32 mouse cellular contexts compared by ENCODE assay signal in the genomic region with DNA sequence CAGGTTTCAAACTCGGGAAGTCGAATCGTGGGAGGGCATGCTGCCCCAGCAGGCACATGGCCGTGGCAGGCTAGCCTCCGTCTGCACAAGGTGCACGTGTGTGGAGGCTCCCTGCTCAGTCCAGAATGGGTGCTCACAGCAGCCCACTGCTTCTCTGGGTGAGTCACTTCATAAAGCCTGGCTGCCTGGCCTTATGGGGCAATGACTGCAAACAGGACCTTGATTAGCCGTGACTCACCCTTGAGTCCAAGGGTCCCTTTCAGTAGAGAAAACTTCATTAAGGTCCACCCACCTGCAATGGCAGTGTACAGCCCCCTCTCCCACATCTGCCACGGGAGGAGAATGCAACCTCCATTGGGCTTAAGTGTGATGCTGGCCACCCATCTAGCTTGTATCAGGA. TPM values are rescaled to one million over a fixed set of nuclear protein-coding genes. Genes with fewer than 3 reads are reported as not detected.
DNase-seq lines count a peak whose midpoint lies in the region; ATAC-seq and TF ChIP-seq lines count a peak whose summit lies in the region.
"Had no signal": no experiment of that assay in that cellular context is flagged by ENCODE, and none has a peak within 500 bp of the region (broad histone marks: within the 10 kb centered on the region; RNA-seq: fewer than 3 reads in every experiment).

No protein-coding gene starts in this region.

- no peak overlapping the region for H3K4me3 ChIP-seq in liver, embryonic 15.5 days (replicated peaks)
- no peak overlapping the region for H3K4me3 ChIP-seq in intestine, embryonic 15.5 days (replicated peaks)
- no peak overlapping the region for H3K4me3 ChIP-seq in stomach, embryonic 16.5 days (replicated peaks; ENCODE audit: low read length)
- no peak overlapping the region for H3K4me3 ChIP-seq in hindbrain, postnatal 0 days (ENCODE audit: low read length)
- H3K4me3 ChIP-seq: embryonic facial prominence, embryonic 10.5 days; forebrain, embryonic 15.5 days; heart, embryonic 12.5 days; hindbrain, embryonic 10.5 days; kidney, embryonic 15.5 days; midbrain, embryonic 15.5 days; neural tube, embryonic 12.5 days had no signal

- H3K36me3 ChIP-seq in liver, embryonic 15.5 days (replicated peaks): no peaks in the 10 kb centered on the region
- no peaks in the 10 kb centered on the region; the same call in 1 of the 2 replicates for H3K36me3 ChIP-seq in intestine, embryonic 15.5 days
- no peaks in the 10 kb centered on the region for H3K36me3 ChIP-seq in stomach, embryonic 16.5 days (ENCODE audit: control insufficient read depth, insufficient read depth, low read length)
- H3K36me3 ChIP-seq in hindbrain, postnatal 0 days (ENCODE audit: insufficient read depth, low read length): no peaks in the 10 kb centered on the region
- H3K36me3 ChIP-seq: kidney, embryonic 15.5 days had no signal

- peak; percentile 40; the same call in 1 of the 2 replicates for ATAC-seq in liver, embryonic 15.5 days (ENCODE audit: insufficient read depth)
- peak; percentile 88 for ATAC-seq in intestine, embryonic 15.5 days
- ATAC-seq in stomach, embryonic 16.5 days (ENCODE audit: insufficient read depth, low FRiP score): peak; percentile 80
- ATAC-seq in hindbrain, postnatal 0 days: no peak
- ATAC-seq: forebrain, embryonic 15.5 days; midbrain, embryonic 15.5 days had no signal

- H3K4me2 ChIP-seq in liver, embryonic 15.5 days: no peak overlapping the region
- H3K4me2 ChIP-seq in intestine, embryonic 15.5 days (replicated peaks): peak overlapping the region; percentile 11
- no peak overlapping the region for H3K4me2 ChIP-seq in stomach, embryonic 16.5 days (ENCODE audit: low read depth, low read length)
- no peak overlapping the region for H3K4me2 ChIP-seq in hindbrain, postnatal 0 days (ENCODE audit: low read depth, low read length)
- H3K4me2 ChIP-seq: forebrain, embryonic 15.5 days; heart, embryonic 12.5 days; kidney, embryonic 15.5 days; midbrain, embryonic 15.5 days; neural tube, embryonic 12.5 days had no signal

- 49% methylated on average over 8 of the region's 8 CpGs for WGBS in liver, embryonic 15.5 days (ENCODE audit: insufficient replicate concordance)
- 45% methylated on average over 8 of the region's 8 CpGs for WGBS in intestine, embryonic 15.5 days
- WGBS in stomach, embryonic 16.5 days: 66% methylated on average over 8 of the region's 8 CpGs
- 82% methylated on average over 8 of the region's 8 CpGs for WGBS in hindbrain, postnatal 0 days

- no peak overlapping the region for H3K27ac ChIP-seq in liver, embryonic 15.5 days (replicated peaks)
- peak overlapping the region; percentile 23 for H3K27ac ChIP-seq in intestine, embryonic 15.5 days
- no peak overlapping the region; the same call in 1 of the 2 replicates for H3K27ac ChIP-seq in stomach, embryonic 16.5 days (ENCODE audit: low read length)
- H3K27ac ChIP-seq in hindbrain, postnatal 0 days: no peak overlapping the region
- H3K27ac ChIP-seq: embryonic facial prominence, embryonic 10.5 days; forebrain, embryonic 15.5 days; hindbrain, embryonic 10.5 days; kidney, embryonic 15.5 days; midbrain, embryonic 15.5 days; neural tube, embryonic 12.5 days had no signal

- peaks cover 17% of the 10 kb centered on the region; the same call in 1 of the 2 replicates for H3K4me1 ChIP-seq in liver, embryonic 15.5 days (replicated peaks)
- H3K4me1 ChIP-seq in intestine, embryonic 15.5 days (replicated peaks): peaks cover 10% of the 10 kb centered on the region
- peaks cover 5% of the 10 kb centered on the region for H3K4me1 ChIP-seq in stomach, embryonic 16.5 days (ENCODE audit: control insufficient read depth, insufficient read depth, low read length)
- H3K4me1 ChIP-seq in hindbrain, postnatal 0 days (ENCODE audit: insufficient read depth, low read length): no peaks in the 10 kb centered on the region
- H3K4me1 ChIP-seq: forebrain, embryonic 15.5 days; midbrain, embryonic 15.5 days; neural tube, embryonic 12.5 days had no signal

- no peak overlapping the region for H3K9ac ChIP-seq in liver, embryonic 15.5 days
- no peak overlapping the region for H3K9ac ChIP-seq in intestine, embryonic 15.5 days
- no peak overlapping the region for H3K9ac ChIP-seq in stomach, embryonic 16.5 days (ENCODE audit: low read length)
- no peak overlapping the region for H3K9ac ChIP-seq in hindbrain, postnatal 0 days (replicated peaks; ENCODE audit: low read length)
- H3K9ac ChIP-seq: forebrain, embryonic 15.5 days; heart, embryonic 12.5 days; kidney, embryonic 15.5 days; midbrain, embryonic 15.5 days; neural tube, embryonic 12.5 days had no signal

- H3K9me3 ChIP-seq in liver, embryonic 15.5 days (replicated peaks): no peaks in the 10 kb centered on the region; the same call in 1 of the 2 replicates
- no peaks in the 10 kb centered on the region for H3K9me3 ChIP-seq in intestine, embryonic 15.5 days
- no peaks in the 10 kb centered on the region for H3K9me3 ChIP-seq in stomach, embryonic 16.5 days (replicated peaks; ENCODE audit: control insufficient read depth, low read length)
- H3K9me3 ChIP-seq in hindbrain, postnatal 0 days (ENCODE audit: low read length): no peaks in the 10 kb centered on the region
- H3K9me3 ChIP-seq: embryonic facial prominence, embryonic 10.5 days; forebrain, embryonic 15.5 days; heart, embryonic 12.5 days; hindbrain, embryonic 10.5 days; kidney, embryonic 15.5 days; midbrain, embryonic 15.5 days; neural tube, embryonic 12.5 days had no signal

- H3K27me3 ChIP-seq in liver, embryonic 15.5 days: no peaks in the 10 kb centered on the region
- H3K27me3 ChIP-seq in intestine, embryonic 15.5 days (replicated peaks): no peaks in the 10 kb centered on the region
- no peaks in the 10 kb centered on the region for H3K27me3 ChIP-seq in stomach, embryonic 16.5 days (ENCODE audit: control insufficient read depth, insufficient read depth, low read length)
- H3K27me3 ChIP-seq in hindbrain, postnatal 0 days (ENCODE audit: insufficient read depth, low read length): no peaks in the 10 kb centered on the region
- H3K27me3 ChIP-seq: kidney, embryonic 15.5 days; midbrain, embryonic 15.5 days had no signal

- DNase-seq in liver: no peak
- peak; percentile 57 for DNase-seq in adrenal gland, postnatal 10 days
- no peak for DNase-seq in kidney, adult 8-10 months
- no peak for DNase-seq in hindbrain, postnatal 0 days (ENCODE audit: low spot score)
- no peak for DNase-seq in spleen, adult 18-20 months
- DNase-seq: cerebellum, postnatal 10 days; gastrocnemius, postnatal 14 days; heart, adult 18-20 months; heart, postnatal 10 days; layer of hippocampus, adult 9-11 months; left cerebral cortex, postnatal 4 days; lung, postnatal 4 days; right cerebral cortex, postnatal 14 days; thymus, adult 2 months had no signal

- TF ChIP-seq CTCF in hindbrain, postnatal 0 days (IDR thresholded peaks at IDR 0.05; ENCODE audit: low read depth): no peak

RNA-seq across cellular contexts. Expression of a gene that starts 3.4 kb away (rescaled TPM):
- polyA plus RNA-seq in liver, embryonic 15.5 days (2015; fragmentation: Nextera tagmentation; extraction: Ambion mirVana): 0.46 and 0.76 TPM in 2 replicates
- total RNA-seq in adrenal gland, postnatal 10 days (2021): not detected
- polyA plus RNA-seq in intestine, embryonic 15.5 days (2015; fragmentation: Nextera tagmentation; extraction: Ambion mirVana): 14.3 and 17.6 TPM in 2 replicates
- polyA plus RNA-seq in stomach, embryonic 16.5 days (2015; fragmentation: Nextera tagmentation; extraction: Ambion mirVana): 2.3 and 3.5 TPM in 2 replicates
- 0.21 TPM in 1 of 2 replicates, not detected in the other for total RNA-seq in hindbrain, postnatal 0 days (2014; rRNA removed)
- 0.65 and 1.5 TPM in 2 replicates for polyA plus RNA-seq in hindbrain, postnatal 0 days (2015; fragmentation: Nextera tagmentation; extraction: Ambion mirVana)
- total RNA-seq: ES-E14; gastrocnemius, postnatal 14 days; heart, adult 18-20 months; heart, postnatal 10 days; left cerebral cortex, adult 18-20 months; left cerebral cortex, postnatal 4 days; liver, adult 2 months; megakaryocyte-erythroid progenitor cell, adult 5-6 weeks had no signal
- polyA plus RNA-seq: cortical plate, adult 2 months; embryonic facial prominence, embryonic 10.5 days; heart, embryonic 12.5 days; liver, adult 2 months had no signal

RNA-seq across cellular contexts. Expression of a gene that starts 6.4 kb away (rescaled TPM):
- 0.47 and 0.55 TPM in 2 replicates for polyA plus RNA-seq in liver, embryonic 15.5 days (2015; fragmentation: Nextera tagmentation; extraction: Ambion mirVana)
- total RNA-seq in adrenal gland, postnatal 10 days (2021): 10 to 100 TPM in 1 of 2 experiments, 1 to 10 TPM in 1; 9.8 to 11.1 TPM
- polyA plus RNA-seq in intestine, embryonic 15.5 days (2015; fragmentation: Nextera tagmentation; extraction: Ambion mirVana): 1.9 TPM in 2 replicates
- 13.4 and 19.2 TPM in 2 replicates for polyA plus RNA-seq in stomach, embryonic 16.5 days (2015; fragmentation: Nextera tagmentation; extraction: Ambion mirVana)
- 0.21 TPM in 1 of 2 replicates, not detected in the other for total RNA-seq in hindbrain, postnatal 0 days (2014; rRNA removed)
- 0.72 and 1.8 TPM in 2 replicates for polyA plus RNA-seq in hindbrain, postnatal 0 days (2015; fragmentation: Nextera tagmentation; extraction: Ambion mirVana)
- total RNA-seq: ES-E14; left cerebral cortex, adult 18-20 months; liver, adult 2 months; megakaryocyte-erythroid progenitor cell, adult 5-6 weeks had no signal
- polyA plus RNA-seq: embryonic facial prominence, embryonic 10.5 days; forebrain, embryonic 15.5 days; heart, embryonic 12.5 days; hindbrain, embryonic 10.5 days; liver, adult 2 months; neural tube, embryonic 12.5 days had no signal

RNA-seq across cellular contexts. Expression of a gene that starts 27.1 kb away (rescaled TPM):
- not detected in 2 replicates for polyA plus RNA-seq in liver, embryonic 15.5 days (2015; fragmentation: Nextera tagmentation; extraction: Ambion mirVana)
- 1 to 10 TPM; 3.5 to 4.0 TPM for total RNA-seq in adrenal gland, postnatal 10 days (2021)
- not detected in 2 replicates for polyA plus RNA-seq in intestine, embryonic 15.5 days (2015; fragmentation: Nextera tagmentation; extraction: Ambion mirVana)
- 0.50 and 0.53 TPM in 2 replicates for polyA plus RNA-seq in stomach, embryonic 16.5 days (2015; fragmentation: Nextera tagmentation; extraction: Ambion mirVana)
- total RNA-seq in hindbrain, postnatal 0 days (2014; rRNA removed): not detected in 2 replicates
- not detected in 2 replicates for polyA plus RNA-seq in hindbrain, postnatal 0 days (2015; fragmentation: Nextera tagmentation; extraction: Ambion mirVana)
- total RNA-seq: ES-E14; left cerebral cortex, adult 18-20 months; liver, adult 2 months; megakaryocyte-erythroid progenitor cell, adult 5-6 weeks had no signal
- polyA plus RNA-seq: cortical plate, adult 2 months; embryonic facial prominence, embryonic 10.5 days; forebrain, embryonic 15.5 days; heart, embryonic 12.5 days; hindbrain, embryonic 10.5 days; large intestine, adult 2 months; liver, adult 2 months; midbrain, embryonic 15.5 days; neural tube, embryonic 12.5 days; stomach, embryonic 14.5 days had no signal

RNA-seq across cellular contexts. Expression of a gene that starts 54.0 kb away (rescaled TPM):
- not detected in 2 replicates for polyA plus RNA-seq in liver, embryonic 15.5 days (2015; fragmentation: Nextera tagmentation; extraction: Ambion mirVana)
- not detected for total RNA-seq in adrenal gland, postnatal 10 days (2021)
- polyA plus RNA-seq in intestine, embryonic 15.5 days (2015; fragmentation: Nextera tagmentation; extraction: Ambion mirVana): not detected in 2 replicates
- polyA plus RNA-seq in stomach, embryonic 16.5 days (2015; fragmentation: Nextera tagmentation; extraction: Ambion mirVana): not detected in 2 replicates
- total RNA-seq in hindbrain, postnatal 0 days (2014; rRNA removed): not detected in 2 replicates
- not detected in 2 replicates for polyA plus RNA-seq in hindbrain, postnatal 0 days (2015; fragmentation: Nextera tagmentation; extraction: Ambion mirVana)
- total RNA-seq: ES-E14; gastrocnemius, postnatal 14 days; heart, adult 18-20 months; heart, postnatal 10 days; left cerebral cortex, adult 18-20 months; left cerebral cortex, postnatal 4 days; liver, adult 2 months; megakaryocyte-erythroid progenitor cell, adult 5-6 weeks had no signal
- polyA plus RNA-seq: cortical plate, adult 2 months; embryonic facial prominence, embryonic 10.5 days; forebrain, embryonic 15.5 days; heart, embryonic 12.5 days; hindbrain, embryonic 10.5 days; kidney, embryonic 15.5 days; large intestine, adult 2 months; liver, adult 2 months; lung, embryonic 16.5 days; midbrain, embryonic 15.5 days; neural tube, embryonic 12.5 days; stomach, embryonic 14.5 days had no signal
